Mouse (Mus musculus) adrenal gland (tissue): ENCODE results near the gene Gm266.

Source experiments
- intact Hi-C: fragments of 180-260 bp; cut with DNase I; formaldehyde crosslinking; loops from one replicate; pipeline ENCODE4 v1.15.1; 2025

The Gm266 gene

DNA sequence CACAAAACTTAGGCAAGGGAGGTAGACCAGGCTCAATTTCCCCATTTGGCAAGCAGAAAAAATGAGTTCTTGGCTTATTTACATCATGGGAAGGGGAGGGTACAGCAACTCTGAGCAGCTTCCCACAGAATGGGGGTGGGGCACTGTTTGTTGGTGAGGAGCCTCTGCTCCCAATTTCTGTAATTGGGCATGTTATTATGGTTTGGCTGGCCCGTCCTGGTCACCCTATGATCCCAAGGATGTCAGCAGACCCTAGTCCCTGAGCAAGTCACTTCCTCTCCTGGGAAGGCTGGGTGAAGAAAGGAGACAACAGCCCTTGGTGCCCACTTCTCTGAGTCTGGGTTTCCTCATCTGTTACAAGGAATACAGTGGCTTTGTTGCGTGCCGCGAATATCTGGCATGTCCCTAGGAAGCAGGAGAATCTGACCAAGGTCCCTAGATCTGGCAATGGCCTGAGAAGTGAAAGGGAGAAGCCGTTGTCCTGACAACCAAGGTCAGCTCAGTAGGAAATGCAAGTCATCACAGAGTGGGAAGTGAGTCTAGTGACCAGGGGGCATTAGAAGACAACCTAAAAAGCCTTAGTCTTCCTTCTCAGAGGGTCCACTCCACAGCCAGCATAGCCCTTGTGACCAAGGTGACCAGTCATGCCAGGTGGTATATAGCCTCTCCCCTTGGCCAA, 48.3 kb downstream of the Gm266 start:
- intact Hi-C loops, result no loop called here

DNA sequence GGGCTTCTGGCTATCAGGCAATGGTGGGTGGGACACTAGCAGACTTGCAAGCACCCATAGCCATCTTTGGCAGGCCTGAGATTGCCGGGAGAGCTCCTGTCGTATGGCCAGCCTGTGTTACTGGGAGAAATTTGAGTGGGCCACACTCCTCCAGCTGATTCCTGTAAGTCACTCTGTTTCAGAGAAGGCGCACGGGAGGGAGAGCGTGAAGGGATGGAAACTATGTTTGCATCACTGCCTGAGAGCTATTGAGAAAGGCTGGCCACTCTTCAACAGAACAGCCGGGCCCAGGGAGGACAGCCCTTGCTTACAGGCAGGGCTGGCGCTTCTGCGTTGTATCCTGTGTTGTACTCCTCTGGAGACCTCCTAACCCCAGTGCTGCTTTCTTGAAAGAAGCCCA, 49.0 kb downstream of the Gm266 start:
- intact Hi-C loops, result no loop called here

DNA sequence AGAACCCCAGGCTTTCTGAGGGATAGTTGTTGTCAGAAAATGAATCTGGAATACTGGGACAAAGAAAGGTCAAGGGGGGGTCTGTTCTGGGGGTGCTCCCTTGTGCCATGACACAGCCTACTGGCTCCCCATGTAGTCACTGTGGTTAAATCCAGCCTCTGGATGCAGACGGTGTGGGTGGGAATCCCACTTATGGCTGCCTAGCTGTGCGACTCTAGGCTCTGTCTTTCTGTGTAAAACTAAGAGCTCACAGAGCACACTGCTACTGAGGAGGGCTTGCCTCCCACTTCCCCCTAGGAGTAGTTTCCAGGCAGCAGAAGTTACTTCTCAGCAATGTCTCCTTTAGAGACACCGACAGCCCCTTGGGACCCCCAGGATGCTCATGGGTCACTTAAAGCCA, 49.5 kb downstream of the Gm266 start:
- intact Hi-C loops, result no loop called here

DNA sequence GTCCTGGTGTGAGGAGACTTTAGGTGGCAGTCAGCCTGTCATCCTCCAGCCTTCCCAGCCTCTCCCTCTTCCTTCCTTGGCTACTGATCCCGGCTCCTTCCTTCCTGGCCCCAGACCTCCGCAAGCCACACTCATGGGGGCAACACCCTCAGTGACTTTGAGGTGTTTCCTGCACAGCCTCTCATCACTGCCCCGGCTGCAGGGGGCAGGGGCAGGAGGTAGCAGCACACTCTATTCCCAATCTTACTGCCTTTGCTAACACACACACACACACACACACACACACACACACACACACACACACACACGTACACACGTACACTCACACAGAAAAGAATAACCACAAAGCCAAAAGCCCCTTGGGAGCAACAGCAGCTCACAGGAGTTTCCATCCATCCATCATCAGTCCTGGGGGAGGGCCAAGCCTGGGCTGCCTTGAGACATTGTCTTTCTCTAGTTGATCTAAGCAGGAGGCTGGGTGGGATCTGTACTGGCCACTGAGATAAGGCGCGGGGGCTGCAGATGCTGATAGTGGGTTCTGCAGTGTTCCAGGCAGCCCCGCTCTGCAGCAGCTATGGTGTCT, 50.8 kb downstream of the Gm266 start:
- intact Hi-C loops, result no loop called here
